ENCODE assay signal across 32 mouse cellular contexts in genomic region chr2:149835091-149835490, GRCm38 (mm10). TPM values are rescaled to one million over a fixed set of nuclear protein-coding genes. Genes with fewer than 3 reads are reported as not detected.
"Had no signal": no experiment of that assay in that cellular context is flagged by ENCODE, and none has a peak within 500 bp of the region (broad histone marks: within the 10 kb centered on the region; RNA-seq: fewer than 3 reads in every experiment).

No protein-coding gene starts in this region.

- H3K4me2 ChIP-seq: heart, embryonic 11.5 days; heart, embryonic 13.5 days; heart, embryonic 15.5 days; hindbrain, embryonic 13.5 days; hindbrain, embryonic 15.5 days; intestine, embryonic 15.5 days; limb, embryonic 12.5 days; liver, embryonic 11.5 days; liver, embryonic 13.5 days; liver, embryonic 15.5 days had no signal

- H3K36me3 ChIP-seq: heart, embryonic 13.5 days; heart, embryonic 15.5 days; hindbrain, embryonic 13.5 days; hindbrain, embryonic 15.5 days; intestine, embryonic 15.5 days; limb, embryonic 10.5 days; limb, embryonic 12.5 days; liver, embryonic 13.5 days; liver, embryonic 15.5 days had no signal

- H3K9me3 ChIP-seq: heart, embryonic 13.5 days; heart, embryonic 15.5 days; hindbrain, embryonic 13.5 days; hindbrain, embryonic 15.5 days; intestine, embryonic 15.5 days; limb, embryonic 10.5 days; limb, embryonic 12.5 days; liver, embryonic 13.5 days; liver, embryonic 15.5 days had no signal

- DNase-seq: gastrocnemius, postnatal 14 days; gastrocnemius, postnatal 36 days; heart, adult 2 months; heart, postnatal 14 days; heart, postnatal 36 days; kidney, adult 18-20 months; kidney, adult 8-10 months; kidney, postnatal 10 days; kidney, postnatal 25 days; kidney, postnatal 4 days; liver; liver, embryonic 13.5 days; liver, postnatal 0 days had no signal

- H3K9ac ChIP-seq: heart, embryonic 13.5 days; heart, embryonic 15.5 days; hindbrain, embryonic 13.5 days; hindbrain, embryonic 15.5 days; intestine, embryonic 15.5 days; limb, embryonic 12.5 days; liver, embryonic 13.5 days; liver, embryonic 15.5 days; liver, postnatal 0 days had no signal

- H3K27ac ChIP-seq: heart, adult 2 months; heart, embryonic 13.5 days; heart, embryonic 15.5 days; hindbrain, embryonic 13.5 days; hindbrain, embryonic 15.5 days; intestine, embryonic 15.5 days; layer of hippocampus, adult 2 months; left cerebral cortex, adult 2 months; limb, embryonic 10.5 days; limb, embryonic 12.5 days; liver, embryonic 13.5 days; liver, embryonic 15.5 days had no signal

- H3K4me3 ChIP-seq: heart, adult 2 months; heart, embryonic 13.5 days; heart, embryonic 15.5 days; hindbrain, embryonic 13.5 days; hindbrain, embryonic 15.5 days; intestine, embryonic 15.5 days; layer of hippocampus, adult 2 months; left cerebral cortex, adult 2 months; limb, embryonic 10.5 days; limb, embryonic 12.5 days; liver, embryonic 13.5 days; liver, embryonic 15.5 days had no signal

- H3K4me1 ChIP-seq: liver, embryonic 13.5 days; liver, embryonic 15.5 days had no signal

- ATAC-seq: inflammation-experienced regulatory T-cells, adult 6 months; intestine, embryonic 15.5 days; intestine, postnatal 0 days; liver, postnatal 0 days had no signal

RNA-seq across cellular contexts. Expression of gene C530025M09Rik, which starts 4.1 kb away (rescaled TPM):
- polyA plus RNA-seq: gonadal fat pad, adult 2 months; heart, adult 2 months; heart, embryonic 11.5 days; heart, embryonic 15.5 days; heart, postnatal 0 days; inflammation-experienced regulatory T-cells, adult 6 months; intestine, embryonic 15.5 days; kidney, embryonic 14.5 days; kidney, embryonic 16.5 days; limb, embryonic 10.5 days; limb, embryonic 14.5 days; liver, embryonic 11.5 days; liver, embryonic 13.5 days; liver, embryonic 15.5 days; liver, postnatal 0 days had no signal

RNA-seq across cellular contexts. Expression of gene Syndig1, which starts 6.1 kb away (rescaled TPM):
- polyA plus RNA-seq: liver, postnatal 0 days had no signal
